Mouse (Mus musculus): ENCODE measurements around the gene Sumf2. TPM values are rescaled to one million over a fixed set of nuclear protein-coding genes. Genes with fewer than 3 reads are reported as not detected.

The Sumf2 gene
- 17.8 TPM for total RNA-seq (2023)

GRCm38 (mm10) chr5:129846752-129847557 is at the start of gene Sumf2:
Gene Sumf2, plus strand, starts transcription at chr5:129846986.

GRCm38 (mm10) chr5:129886911-129887636 is 40.3 kb downstream of the Sumf2 start, which contains the start of gene Chchd2:
Gene Chchd2, minus strand, starts transcription at chr5:129887470.

DNA sequence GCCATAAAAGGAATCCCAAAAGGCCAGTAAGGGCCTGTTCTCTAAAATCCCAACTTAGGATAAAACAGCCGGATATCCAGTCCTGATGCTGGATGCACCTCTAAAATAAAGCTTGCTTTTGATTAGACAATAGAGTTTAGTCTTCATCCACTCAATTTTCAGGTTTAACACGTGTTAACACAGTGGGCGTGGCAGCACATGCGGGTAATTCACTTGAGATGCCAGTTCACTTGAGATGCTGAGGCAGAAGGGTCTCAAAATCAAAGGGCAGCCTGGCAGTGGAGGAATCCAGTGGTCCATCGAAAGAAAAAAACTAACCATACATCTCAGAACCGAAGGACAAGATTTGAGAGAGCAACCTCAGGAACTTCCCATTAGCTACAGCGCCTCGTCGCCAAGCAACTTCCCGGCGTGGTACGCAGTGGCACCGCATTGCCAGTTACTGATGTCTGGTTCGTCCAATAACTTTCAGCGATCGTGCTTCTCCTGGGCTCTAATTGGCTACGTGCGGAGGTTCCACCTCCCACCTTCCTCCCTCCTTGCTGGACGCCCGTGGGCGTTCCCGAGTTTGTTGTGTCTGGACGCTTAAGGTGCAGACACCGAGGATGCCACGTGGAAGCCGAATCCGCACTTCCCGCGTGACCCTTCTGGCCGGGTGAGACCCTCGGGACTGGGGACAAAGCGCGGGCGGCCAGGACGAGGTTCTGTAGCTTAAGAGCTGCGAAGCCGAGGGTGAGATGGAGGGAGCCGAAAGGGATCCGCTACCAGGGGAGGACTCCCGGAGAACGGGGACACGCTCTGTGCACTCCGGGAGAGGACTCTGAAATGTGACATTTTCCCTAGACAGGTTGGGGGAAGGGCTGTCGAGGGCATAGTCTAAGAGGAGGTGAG is 48.7 kb downstream of the Sumf2 start, which contains the start of gene Zbed5:
Zbed5 (plus strand) TSS at position 526 of the 891 bp plus-strand sequence.

DNA sequence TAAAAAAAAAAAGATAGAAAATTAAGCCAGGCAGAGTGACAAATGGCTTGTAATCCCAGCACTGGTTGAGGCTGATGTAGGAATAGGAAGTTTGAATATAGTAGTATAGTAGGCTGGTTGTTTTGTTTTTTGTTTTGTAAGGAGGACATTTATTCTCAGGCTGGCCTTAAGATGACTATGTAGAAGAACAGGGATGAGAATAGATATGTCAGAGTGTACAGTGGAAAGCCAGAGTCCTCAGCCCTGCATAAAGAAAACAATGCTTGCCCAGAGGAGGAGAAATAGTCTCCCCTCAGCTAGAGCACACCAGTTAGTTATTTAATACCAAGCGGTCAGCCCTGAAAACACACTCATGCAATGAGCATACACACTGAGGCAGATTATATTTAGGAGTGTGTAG is 51.7 kb downstream of the Sumf2 start, which contains the start of gene Phkg1:
Phkg1 (minus strand) TSS at position 101 of the 400 bp plus-strand sequence.

DNA sequence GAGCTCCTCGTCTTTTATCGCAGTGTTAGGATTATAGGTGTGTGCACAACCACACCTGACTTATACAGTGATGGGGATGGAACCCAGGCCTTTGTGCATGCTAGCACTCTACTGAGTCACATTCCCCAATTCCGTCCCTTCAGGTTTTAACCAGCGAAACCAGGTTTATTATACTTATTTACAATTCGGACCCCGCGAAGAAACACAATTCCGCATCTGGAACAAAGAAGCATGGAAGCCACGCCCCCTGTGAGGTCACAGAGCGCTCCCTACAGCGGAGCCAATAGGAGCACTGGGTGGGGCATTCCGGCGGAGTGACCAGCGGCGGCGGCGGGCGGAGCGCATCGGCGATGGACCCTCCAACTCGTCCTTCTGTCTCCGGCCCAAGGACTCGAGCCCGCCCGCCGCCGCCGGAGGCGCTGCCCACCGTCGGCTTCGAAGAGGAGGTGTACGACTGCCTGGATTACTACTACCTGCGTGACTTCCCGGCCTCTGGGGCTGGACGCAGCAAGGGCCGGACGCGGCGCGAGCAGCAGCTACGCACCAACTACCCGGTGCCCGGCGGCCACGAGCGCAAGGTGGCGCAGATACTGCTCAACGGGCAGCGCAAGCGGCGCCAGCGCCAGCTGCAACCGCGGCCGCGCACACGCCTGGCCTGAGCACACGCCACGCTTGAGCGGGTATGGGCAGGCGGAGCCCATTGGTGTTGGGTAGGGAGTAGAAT is 61.6 kb downstream of the Sumf2 start, which contains the start of gene Nupr1l:
Nupr1l (plus strand) TSS at position 299 of the 724 bp plus-strand sequence.

Other genes with a start within 250 kb of the Sumf2 start
- gene Zfp11, start 176.9 kb upstream of the Sumf2 start, total RNA-seq (2023): 0.79 TPM
- not detected for gene Sept14, start 138.5 kb upstream of the Sumf2 start, total RNA-seq (2023)
- gene Mrps17, start 131.5 kb upstream of the Sumf2 start, total RNA-seq (2023): 30.2 TPM
- 34.9 TPM for gene Nipsnap2, start 121.9 kb upstream of the Sumf2 start, total RNA-seq (2023)
- 16.9 TPM for gene Psph, start 59.5 kb upstream of the Sumf2 start, total RNA-seq (2023)
- gene Chchd2, start 40.5 kb downstream of the Sumf2 start, total RNA-seq (2023): 167 TPM
- gene Zbed5, start 48.7 kb downstream of the Sumf2 start, total RNA-seq (2023): 2.6 TPM
- 0.32 TPM for gene Phkg1, start 51.6 kb downstream of the Sumf2 start, total RNA-seq (2023)
- not detected for gene Nupr1l, start 61.6 kb downstream of the Sumf2 start, total RNA-seq (2023)
- gene Vkorc1l1, start 95.0 kb downstream of the Sumf2 start, total RNA-seq (2023): 8.9 TPM
- 14.9 TPM for gene Gusb, start 156.1 kb downstream of the Sumf2 start, total RNA-seq (2023)
- gene Asl, start 182.3 kb downstream of the Sumf2 start, total RNA-seq (2023): 35.3 TPM
- gene Crcp, start 182.3 kb downstream of the Sumf2 start, total RNA-seq (2023): 18.8 TPM
- gene Tpst1, start 226.3 kb downstream of the Sumf2 start, total RNA-seq (2023): 7.4 TPM